Mouse (Mus musculus): ENCODE data around the gene Cntn3.

DNA sequence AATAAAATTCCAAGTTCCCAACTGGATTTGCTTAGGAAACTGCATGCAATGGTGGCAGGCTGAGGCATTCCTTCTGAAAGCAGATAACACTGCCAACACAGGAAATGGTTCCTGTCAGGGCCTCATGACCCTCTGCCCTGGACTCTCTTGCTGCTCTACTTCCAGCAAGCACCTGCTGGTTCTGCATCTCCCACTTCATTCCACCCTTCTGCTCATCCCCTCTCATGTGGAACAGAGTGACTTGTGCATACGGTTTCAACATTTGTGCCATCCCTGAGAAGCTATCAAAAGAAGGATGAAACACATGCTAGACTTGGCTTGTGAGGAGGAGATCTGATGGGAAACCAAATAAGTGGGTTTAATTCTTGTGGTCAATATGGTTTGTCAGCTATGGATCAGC lies 145.4 kb downstream of the Cntn3 start:
- TF ChIP-seq POLR2A (IDR thresholded peaks at IDR 0.05; ENCODE audit: control insufficient read depth, low read depth, low read length) (no peak), CTCF (IDR thresholded peaks at IDR 0.05; ENCODE audit: control insufficient read depth, insufficient read depth, insufficient replicate concordance, low read depth, low read length) (no peak)
